Mouse (Mus musculus): ENCODE measurements at regions not wholly inside any gene's neighbourhood (a gene's known extent, or its start where the extent isn't known, plus 50 kb on each side); places are given as distances from the start of the nearest gene placed in this dataset.
A peak's percentile ranks its signal among the peaks of the same experiment; 100 is the strongest.

DNA sequence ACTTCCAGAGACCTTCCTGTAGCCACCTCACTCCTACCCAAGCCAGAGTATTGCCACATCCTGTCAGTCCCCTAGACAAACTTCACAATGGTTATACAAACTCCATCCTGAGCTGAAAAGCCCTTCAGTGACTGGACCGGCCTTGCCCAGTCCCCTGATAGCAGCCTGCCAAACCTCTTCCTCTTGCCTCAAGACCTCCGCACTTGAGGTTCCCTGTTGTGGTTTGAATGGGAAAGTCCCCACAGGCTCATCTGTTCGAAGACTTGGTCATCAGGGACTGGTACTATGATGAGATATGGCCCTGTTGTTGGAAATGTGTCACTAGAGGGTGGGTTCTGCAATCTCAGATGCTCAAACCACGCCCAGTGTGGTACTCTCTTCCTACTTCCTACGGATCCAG, 65.4 kb downstream of the Irf2bpl start:
- no peak overlapping the region for H3K4me3 ChIP-seq (replicated peaks)
- H3K9ac ChIP-seq (replicated peaks): no peak overlapping the region
- no peaks in the 10 kb centered on the region for H3K9me3 ChIP-seq (replicated peaks)
- H3K27ac ChIP-seq (replicated peaks): no peak overlapping the region
- peaks cover 70% of the 10 kb centered on the region for H3K4me1 ChIP-seq
- H3K36me3 ChIP-seq: no peaks in the 10 kb centered on the region
- H3K27me3 ChIP-seq (replicated peaks): no peaks in the 10 kb centered on the region
- WGBS: 81% methylated on average over 5 of the region's 5 CpGs
- no peak for ATAC-seq (ENCODE audit: low FRiP score)
- H3K4me2 ChIP-seq: no peak overlapping the region

DNA sequence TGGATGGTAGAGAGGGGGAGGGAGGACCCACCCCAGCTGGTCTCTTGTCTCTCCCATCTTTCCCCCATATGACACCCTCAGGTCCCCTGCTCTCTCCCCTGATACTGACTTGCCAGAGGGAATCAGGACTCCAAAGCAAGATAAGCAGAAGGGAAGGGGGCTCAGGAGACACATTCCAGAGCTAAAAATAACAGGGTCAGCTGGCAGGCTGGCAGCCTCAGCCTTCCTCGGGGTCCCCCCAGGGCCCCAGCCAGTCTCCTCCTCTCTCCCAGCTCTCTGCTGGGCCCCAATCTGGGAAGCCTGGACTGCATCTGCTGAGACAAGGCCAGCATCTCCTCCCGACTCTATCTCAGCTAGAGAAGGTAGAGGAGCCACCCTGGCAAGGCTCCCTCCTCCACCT, 66.4 kb downstream of the Irf2bpl start:
- WGBS: 53% methylated on average over 2 of the region's 2 CpGs
- Histone ChIP-seq H3K4me3 (replicated peaks) (no peak overlapping the region), H3K4me2 (no peak overlapping the region), H3K27ac (replicated peaks) (peak overlapping the region; percentile 96), H3K4me1 (peaks cover 61% of the 10 kb centered on the region), H3K36me3 (no peaks in the 10 kb centered on the region), H3K9me3 (replicated peaks) (no peaks in the 10 kb centered on the region), H3K9ac (replicated peaks) (no peak overlapping the region), H3K27me3 (replicated peaks) (no peaks in the 10 kb centered on the region)
- ATAC-seq (ENCODE audit: low FRiP score): no peak

DNA sequence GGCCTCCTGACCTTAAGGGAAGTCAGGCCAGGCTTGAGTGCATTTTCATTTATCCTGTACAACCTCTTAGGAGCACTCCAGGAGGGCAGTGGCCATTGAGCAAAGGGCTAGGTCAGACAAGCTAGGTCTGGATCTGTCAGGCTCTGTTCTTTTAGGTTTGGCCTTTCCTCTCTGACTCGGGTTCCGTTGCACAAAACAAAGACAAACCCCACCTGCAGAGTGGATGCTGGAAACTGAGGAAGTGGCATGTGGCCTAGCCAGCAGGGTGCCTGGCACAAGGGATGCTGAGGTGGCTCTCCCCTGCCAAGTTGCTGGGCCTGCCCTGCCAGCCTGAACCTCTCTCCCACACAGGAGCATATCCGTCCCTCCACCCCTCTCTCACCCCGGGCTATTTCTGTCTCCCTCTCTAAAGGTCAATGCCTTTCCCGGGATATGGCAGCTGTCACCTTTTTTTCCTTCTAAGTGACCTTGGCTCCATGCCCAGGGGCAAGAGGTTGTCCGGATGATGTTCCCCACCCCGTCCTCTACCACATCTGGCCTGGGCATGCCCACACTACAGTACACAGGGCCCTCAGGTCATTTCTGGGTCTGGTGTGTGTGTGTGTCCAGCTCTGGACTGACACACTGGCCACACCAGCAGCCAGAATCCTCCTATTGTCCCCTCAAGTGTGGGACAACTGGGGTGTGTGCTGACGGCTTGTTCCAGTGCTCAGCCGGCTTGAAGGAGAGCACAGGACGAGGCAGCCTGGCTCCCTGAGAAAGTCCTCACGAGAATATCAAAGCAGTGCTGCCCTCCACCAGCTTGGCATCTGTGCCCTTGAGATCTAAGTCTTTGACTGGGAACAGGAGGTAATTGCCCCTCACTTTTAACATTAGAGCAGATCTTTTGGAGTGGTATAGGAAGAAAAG, 67.6 kb downstream of the Irf2bpl start:
- H3K4me2 ChIP-seq: 0 out of 2 replicates have a peak overlapping the region, but pooled peaks have one; percentile 27
- no peaks in the 10 kb centered on the region for H3K27me3 ChIP-seq (replicated peaks)
- WGBS: 26% methylated on average over 11 of the region's 11 CpGs
- no peak overlapping the region for H3K9ac ChIP-seq (replicated peaks)
- no peaks in the 10 kb centered on the region for H3K36me3 ChIP-seq
- no peak overlapping the region for H3K4me3 ChIP-seq (replicated peaks)
- peaks cover 60% of the 10 kb centered on the region for H3K4me1 ChIP-seq
- H3K27ac ChIP-seq (replicated peaks): peak overlapping the region; percentile 96
- ATAC-seq (ENCODE audit: low FRiP score): peak; percentile 12
- no peaks in the 10 kb centered on the region for H3K9me3 ChIP-seq (replicated peaks)

DNA sequence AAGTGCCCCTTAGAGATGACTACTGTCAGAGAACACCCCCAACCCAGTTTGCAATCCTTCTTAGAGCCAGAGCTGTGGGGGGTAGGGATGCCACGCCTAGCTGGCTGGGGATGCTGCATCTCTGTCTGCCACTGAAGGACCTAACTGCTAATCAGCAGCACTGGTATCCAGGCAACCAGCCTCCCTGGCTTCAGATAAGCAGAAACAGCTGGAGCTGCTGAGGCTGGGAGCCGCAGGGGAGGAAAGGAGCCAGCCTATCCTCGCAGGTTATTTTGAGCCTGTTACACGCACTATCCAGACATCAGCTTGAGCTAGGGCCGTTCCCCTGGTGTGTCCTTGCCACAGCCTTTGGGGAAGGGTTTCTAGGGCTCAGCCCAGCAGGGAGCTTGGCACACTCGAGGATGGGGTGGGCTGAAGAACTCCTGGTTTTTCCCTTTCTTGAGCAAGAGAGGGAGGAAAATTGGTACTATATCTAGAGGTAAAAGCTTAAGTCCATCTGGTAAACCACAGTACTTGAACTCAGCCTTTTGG, 68.4 kb downstream of the Irf2bpl start:
- Histone ChIP-seq H3K4me1 (peaks cover 65% of the 10 kb centered on the region), H3K27ac (replicated peaks) (peak overlapping the region; percentile 96), H3K4me3 (replicated peaks) (no peak overlapping the region), H3K4me2 (peak overlapping the region; percentile 27), H3K27me3 (replicated peaks) (no peaks in the 10 kb centered on the region), H3K36me3 (no peaks in the 10 kb centered on the region), H3K9ac (replicated peaks) (no peak overlapping the region; the same call in 1 of the 2 replicates), H3K9me3 (replicated peaks) (no peaks in the 10 kb centered on the region)
- ATAC-seq (ENCODE audit: low FRiP score): peak; percentile 89
- 1% methylated on average over 6 of the region's 6 CpGs for WGBS

DNA sequence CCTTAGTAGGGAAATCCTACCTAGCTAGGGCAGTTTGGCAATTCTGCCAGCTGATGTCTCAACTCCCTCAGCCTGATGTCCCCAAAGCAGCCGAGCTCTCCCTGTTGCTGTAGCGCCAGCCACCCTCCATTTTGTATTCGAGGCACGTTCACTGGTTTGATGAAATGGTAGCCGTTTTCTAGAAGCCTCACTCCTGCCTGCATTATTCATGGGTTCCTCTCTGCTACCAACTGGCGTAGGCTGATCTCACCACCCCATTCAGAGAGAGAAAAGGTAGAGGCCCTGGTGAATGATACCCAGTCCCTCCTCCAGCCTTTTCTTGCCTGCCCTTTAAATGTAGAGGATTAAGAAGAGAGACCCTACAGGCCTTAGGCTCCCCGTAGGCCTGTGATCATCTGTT, 69.9 kb downstream of the Irf2bpl start:
- H3K36me3 ChIP-seq: no peaks in the 10 kb centered on the region
- ATAC-seq (ENCODE audit: low FRiP score): no peak
- no peak overlapping the region for H3K4me2 ChIP-seq
- H3K27me3 ChIP-seq (replicated peaks): no peaks in the 10 kb centered on the region
- H3K4me3 ChIP-seq (replicated peaks): no peak overlapping the region
- no peaks in the 10 kb centered on the region for H3K9me3 ChIP-seq (replicated peaks)
- peaks cover 77% of the 10 kb centered on the region for H3K4me1 ChIP-seq
- no peak overlapping the region for H3K9ac ChIP-seq (replicated peaks)
- WGBS: 39% methylated on average over 7 of the region's 7 CpGs
- peak overlapping the region; percentile 96 for H3K27ac ChIP-seq (replicated peaks)

Data from neural tube, embryonic 15.5 days (tissue).